Mouse (Mus musculus) frontal cortex, adult (tissue): ENCODE data around the gene Lbr.
"Not testable (repeated sequence)": the region's sequence is repeated elsewhere in the genome, so short reads cannot be mapped to it uniquely, and the experiment has no call there.

Source experiments
- ATAC-seq: cut with Nextera tagmentation; 2 replicates; pipeline ENCODE4 v1.9.2; 2017; ENCODE audit warnings: mild to moderate bottlenecking, moderate library complexity, mixed read lengths; ENCODE audit not compliant: low TSS enrichment

Gene Lbr

DNA sequence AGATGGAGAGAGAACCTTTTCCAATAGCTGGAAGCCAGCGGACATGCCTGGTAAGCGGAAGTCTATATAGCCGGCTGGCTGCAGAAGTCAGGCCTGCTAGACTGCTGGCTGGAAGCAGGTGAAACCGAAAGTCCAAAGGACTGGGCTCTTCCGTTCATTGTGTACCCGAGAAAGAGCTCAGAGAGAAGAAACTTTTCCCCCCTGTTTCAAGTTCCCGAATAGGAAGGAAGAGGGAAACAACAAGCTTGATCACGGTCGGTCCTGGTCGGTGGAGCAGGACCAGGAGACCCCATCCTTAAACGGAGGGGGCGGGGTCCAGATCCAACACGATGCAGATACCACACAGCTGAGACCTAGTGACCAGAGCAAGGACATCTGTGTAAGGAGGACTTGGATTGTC lies 9.6 kb upstream of the Lbr start:
- ATAC-seq, result no peak

DNA sequence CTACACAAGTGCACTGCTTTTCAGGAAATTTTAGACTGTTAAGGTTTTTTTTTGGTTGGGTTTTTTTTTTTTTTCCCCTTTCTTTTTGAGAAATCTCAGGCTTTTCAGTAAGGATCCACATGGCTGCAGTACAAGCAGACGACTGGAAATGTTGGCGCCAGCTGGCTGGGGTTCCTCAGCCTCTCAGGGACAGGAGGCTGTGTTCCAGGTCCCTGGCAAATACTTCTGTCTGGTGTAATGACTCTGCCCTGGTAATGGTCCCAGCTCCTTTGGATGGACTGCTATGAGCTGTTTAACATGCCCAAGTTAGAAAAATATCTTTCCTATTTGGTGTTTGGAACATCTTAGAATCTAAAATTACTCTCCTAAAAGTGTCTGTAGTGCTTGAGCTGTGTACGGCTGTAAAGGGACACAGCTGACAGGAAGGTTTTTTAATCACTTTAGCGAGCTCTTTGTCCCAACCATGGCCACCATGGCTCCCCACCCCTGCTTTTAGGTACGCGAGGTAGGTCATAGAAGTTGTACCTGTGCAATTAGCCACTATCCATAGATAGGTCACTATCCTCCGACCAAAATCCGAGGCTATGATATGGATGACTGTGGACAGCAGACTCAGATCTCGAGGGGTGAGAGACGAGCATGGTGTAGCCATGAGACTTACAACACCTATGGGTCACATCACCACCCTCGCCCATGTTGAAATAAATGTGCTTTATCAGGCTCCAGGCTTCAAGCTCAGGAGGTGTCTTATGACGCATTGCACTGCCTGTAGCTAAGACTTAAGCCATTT lies 8.9 kb upstream of the Lbr start:
- ATAC-seq, result peak; percentile 84

DNA sequence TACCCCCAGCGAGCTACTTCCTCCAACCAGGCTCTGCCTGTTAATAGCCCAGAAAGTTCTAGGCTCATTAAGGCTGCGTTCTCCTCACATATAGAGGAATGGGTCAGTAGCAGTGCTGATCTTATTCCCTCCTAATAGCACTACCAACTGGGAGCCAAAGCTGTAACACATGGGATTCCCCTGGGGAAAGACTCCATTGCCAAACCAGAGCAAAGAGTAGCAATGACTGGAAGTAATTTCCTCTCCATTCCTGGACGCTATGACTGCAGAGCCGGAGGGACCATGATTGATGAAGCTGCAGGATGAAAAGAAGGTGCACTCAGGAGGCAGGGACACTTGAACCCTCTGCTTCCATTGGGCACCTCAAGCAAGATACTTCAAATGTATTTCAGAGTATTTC lies 7.6 kb upstream of the Lbr start:
- no peak for ATAC-seq

DNA sequence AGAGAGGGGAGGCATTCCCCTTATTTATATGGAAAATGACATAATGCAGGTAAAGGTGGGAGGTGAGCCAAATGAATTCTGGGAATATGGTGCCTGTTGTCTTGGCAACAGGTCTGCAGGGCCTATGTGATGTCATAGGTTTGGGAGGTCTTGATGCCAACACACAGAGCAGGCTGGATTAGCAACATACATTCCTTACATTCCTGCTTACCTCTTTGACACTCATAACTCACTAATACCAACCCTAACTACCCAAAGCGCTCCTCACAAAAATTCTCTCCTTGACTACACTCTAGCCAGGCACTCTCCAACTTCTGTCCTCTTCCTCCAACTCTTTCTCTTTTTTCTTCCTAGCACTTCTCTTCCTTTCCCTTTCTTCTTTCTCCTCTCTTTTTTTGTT lies 5.4 kb upstream of the Lbr start:
- ATAC-seq, result no peak

DNA sequence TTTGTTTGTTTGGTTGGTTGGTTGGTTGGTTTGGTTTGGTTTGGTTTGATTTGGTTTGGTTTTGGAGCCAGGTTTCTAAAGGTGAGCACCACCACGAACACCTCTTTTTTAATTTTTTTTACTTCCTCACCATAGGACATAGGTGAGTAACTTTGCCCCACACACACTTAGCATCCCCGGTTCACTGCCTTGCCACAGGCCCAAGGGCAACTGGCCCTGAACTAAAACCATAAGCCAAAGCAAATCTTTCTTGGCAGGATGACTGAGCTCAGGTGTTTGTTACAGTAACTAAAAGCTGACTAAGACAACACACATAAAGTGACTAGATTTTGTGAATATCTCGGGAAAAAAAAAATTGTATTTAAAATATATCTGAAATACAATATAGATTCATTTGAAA lies 4.5 kb upstream of the Lbr start:
- ATAC-seq, result no peak

DNA sequence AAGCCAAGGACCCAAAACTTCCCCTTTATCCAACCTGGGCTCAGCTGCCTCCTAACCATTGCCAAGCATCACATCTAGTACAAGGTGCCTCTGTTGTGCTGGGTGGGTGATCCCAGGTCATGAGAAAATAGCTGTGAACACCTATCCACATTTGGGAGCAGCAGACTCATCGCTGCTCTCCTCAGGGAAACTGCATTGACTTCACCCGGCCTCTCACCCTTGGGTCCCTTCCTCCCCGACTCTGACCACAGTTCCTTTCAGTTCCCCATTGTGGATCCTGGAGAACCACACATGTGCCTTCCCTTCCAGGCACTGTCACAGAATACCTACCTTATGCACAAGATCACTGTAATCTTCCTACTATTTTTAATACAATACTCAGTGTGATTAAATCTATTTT lies 2.9 kb upstream of the Lbr start:
- no peak for ATAC-seq

DNA sequence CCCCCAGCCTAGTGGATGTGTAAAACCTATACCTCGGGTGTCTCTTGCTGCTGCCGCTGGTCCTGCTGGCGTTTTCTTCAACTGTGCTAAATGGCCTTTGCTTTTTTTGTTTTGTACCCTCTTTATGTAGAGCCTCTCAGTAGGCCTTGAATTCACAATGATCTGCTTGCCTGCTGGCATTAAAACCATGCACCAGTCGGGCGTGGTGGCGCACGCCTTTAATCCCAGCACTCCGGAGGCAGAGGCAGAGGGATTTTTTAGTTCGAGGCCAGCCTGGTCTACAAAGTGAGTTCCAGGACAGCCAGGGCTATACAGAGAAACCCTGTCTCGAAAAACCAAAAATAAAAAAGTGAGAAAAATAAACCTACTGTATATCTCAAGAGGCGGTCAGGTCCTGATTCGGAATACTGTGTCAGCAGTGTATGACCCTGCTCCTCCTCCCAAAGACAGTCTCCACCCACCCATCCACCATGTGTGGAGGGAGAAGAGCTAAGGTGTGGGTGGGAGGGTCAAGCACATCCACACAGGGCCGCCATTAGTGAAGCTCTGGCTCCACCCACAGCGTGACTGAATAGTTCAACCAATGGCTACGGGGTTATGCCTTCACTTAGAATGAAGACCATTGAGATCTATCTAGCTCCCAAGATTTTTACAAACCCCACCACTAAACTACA lies 2.2 kb upstream of the Lbr start:
- no peak for ATAC-seq

DNA sequence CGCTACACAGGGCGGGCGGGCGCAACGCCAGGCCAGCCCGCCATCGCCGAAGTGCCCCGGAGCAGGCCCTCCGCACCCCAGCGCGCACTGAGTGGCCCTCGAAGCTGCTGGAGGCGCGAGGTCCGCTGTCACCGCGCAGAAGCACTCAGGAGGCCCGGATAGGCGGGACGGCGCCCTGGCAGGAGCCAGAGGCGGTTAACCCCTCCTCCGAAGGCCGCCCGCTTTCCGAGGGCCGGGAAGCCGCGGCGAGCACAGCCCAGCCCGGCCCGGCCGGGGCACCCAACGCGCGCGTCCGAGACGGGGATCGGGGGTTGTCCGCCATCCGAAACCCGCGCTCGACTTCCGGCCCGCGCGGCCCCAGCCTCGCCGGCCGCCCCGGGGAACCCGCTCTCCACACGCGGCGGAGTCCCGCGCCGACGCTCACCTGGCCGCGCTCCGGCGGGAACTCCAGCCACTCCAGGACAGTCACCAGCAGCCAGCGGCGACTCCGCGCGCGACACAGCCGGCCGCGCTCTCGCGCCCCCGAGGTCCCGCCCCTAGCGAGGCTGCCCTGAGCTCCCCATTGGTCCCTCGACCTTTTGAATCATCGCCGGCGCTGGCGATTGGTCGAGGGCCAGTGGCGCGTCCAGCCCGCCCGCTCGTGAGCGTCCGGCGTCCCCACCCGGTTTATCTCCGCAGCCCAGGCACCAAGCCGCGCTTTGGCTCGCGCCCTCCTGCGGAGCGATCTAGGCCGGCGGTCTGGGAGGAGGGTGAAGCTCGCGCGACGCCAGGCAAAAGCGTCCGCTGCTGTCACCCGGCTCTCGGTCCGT lies 778 bp downstream of the Lbr start:
- peak; percentile 97 for ATAC-seq

DNA sequence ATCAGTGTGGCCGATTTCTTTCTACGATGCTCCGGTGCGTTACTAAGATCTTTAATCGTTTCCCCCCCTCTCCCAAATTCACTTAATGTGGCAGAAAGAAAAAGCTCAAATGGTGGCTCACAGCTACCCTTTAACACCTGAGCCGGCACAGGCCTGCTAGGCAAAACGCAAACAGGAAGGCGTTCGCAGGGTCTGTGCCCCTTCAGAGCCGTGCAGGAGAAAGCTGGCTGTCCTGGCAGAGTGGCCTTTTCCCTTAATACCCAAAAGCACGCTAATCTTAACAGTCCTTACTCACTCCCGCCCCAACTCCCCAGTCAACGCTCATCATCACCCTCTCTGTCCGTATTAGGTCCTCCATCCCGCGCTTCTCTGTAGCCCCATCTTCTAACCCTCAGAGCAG lies 1.4 kb downstream of the Lbr start:
- no peak; the same call in 1 of the 2 replicates for ATAC-seq

DNA sequence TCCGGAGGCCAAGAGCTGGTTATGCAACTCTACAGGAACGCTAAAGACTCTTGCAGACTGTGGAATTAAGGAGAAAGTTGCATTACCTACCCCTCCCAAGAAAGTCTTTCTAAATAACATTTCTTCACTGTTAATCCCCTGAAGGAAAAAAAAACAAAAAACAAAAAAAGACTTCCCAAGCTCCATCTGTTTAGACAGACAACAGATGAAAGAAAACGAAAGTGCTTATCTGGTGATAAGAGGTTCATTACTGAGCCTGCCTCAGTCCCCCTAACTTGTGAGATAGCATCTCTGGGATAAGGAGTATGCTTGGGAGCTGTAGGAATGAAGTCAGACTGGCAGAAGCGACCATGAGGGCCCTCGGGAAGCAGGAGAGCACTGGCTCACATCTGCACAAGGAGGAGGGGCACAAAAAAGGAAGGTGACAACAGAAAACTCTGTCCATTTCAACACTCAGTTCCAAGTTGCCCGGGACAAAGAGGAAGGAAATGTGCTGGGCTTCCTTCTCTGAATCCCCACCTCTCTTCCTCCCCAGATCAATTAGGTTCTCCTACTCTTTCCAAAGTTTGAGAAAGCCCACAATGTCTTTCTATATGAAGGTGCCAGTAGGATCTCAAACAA lies 3.0 kb downstream of the Lbr start:
- ATAC-seq, result no peak

DNA sequence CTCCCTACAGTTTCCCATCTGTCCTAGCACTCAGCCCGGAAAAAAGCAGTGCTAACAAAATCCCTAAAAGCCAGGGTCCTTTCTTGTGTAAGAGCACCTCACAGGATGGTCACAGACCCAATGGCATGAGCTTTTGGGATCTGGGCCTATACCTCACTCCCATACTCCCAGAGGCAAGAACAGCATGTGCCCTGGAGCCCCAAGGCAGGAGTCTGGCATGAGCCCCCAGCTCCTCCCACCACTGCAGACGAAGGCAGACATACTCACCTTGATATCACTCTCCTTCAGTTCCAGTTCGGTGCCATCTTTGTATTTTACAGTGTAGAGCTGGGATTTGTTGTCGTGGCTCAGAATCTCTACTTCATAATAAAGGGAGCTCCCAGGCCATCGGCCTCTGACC lies 4.7 kb downstream of the Lbr start:
- no peak for ATAC-seq

DNA sequence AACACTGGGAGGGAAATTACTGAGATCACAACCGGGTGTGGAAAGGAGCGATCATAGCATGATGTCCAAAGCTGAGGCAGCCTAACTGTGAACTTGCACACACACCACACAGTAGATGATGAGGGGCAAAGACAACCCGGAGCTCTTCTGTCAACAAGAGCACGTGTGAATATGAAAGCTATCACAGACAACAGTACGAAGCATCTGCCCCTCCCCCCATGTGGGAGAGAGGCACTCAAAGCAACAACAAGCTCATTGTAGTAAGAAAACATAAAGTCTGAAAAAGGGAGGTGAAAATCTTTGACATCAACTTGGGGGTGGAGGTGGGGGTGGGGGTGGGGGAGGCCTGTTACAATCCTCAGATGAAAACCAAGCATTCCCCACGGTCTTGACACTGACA lies 9.7 kb downstream of the Lbr start:
- ATAC-seq, result no peak

DNA sequence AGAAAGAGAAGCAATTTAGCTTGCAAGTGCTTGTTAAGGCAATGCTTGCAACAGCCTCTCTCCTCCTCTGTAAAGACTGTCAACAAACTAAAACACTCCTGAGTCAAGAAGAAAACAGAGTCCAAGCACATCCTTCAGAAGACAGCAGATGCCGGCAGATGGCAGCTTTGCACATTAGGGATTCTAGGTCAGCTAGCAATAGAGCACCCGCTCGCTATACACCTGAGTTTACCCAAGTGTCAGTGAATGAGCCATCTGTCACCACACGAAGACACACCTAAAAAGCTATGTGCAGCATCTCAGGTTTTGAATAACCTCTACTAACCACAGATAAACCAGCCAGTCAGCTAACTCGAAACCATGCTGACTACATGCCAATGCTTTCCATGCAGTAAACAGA lies 10.1 kb downstream of the Lbr start:
- ATAC-seq, result peak; percentile 62

DNA sequence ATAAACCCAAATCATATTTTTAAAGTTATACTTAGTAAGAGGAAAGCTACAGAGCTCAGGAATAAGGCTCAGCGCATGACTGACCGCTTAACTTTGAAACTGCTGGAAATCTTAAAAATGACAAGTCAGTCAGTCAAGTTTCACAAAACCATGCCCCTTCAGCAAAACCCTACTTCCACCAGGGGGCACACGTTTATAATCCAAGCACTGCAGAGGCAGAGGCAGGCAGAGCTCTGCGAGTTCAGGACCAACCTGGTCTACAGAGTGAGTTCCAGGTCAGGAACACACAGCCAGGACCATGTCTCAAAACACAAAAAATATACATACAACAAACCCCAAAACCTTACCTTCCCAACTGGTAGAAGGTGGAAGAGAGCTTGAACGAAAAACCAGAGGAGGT lies 14.5 kb downstream of the Lbr start:
- ATAC-seq, result no peak

DNA sequence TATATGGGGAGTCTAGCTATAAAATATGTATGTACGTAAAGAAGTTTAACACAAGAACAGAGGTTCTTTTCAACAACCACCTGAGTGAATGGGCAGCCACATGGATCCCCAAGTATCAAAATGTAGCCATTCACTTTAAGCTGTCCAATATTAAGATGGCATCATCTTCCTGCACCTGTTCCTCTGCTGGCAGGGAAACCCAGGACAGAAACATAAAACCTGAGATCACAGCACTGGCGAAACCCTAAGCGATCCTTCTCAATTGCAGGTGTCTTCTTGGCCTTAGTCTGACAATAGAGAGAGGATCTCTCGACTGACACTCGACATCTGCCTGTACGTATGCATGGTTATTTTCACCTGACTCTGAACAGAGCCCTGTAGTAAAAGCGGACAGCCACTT lies 16.1 kb downstream of the Lbr start:
- ATAC-seq, result no peak

DNA sequence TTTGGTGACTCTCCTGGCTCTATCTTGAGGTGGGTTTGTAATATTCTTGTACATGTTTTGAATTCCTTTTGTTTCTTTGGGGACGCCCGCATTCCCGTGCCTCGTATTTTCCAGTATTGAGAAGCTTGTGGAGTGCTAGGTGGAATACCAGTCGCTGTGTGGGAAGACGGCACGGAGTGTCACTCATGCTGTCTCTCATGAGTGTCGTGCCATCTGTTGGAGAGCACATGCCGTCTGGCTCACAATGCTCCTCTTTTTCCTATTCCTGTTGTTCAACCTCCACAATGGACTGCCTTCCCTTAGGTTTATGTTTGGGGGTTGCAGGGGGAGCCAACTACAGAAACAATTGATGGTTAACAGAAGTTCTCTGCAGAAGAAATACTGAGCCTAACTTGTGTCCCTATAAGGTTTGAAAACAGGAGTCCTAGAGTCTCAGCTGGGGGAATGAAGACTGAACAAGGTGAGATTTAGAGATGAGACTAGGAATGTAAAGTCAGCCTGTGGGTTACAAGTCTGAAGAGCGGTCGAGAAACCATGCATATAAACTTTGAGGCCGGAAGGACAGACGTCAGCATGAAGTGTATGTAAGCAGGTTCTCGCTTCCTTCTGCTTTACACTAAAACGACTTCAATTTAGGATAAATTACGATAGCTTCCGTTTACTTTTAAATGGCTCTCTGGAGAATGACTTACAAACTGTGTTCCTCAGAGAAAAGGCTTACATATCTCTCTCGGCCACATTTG lies 31.2 kb downstream of the Lbr start:
- peak; percentile 93 for ATAC-seq

DNA sequence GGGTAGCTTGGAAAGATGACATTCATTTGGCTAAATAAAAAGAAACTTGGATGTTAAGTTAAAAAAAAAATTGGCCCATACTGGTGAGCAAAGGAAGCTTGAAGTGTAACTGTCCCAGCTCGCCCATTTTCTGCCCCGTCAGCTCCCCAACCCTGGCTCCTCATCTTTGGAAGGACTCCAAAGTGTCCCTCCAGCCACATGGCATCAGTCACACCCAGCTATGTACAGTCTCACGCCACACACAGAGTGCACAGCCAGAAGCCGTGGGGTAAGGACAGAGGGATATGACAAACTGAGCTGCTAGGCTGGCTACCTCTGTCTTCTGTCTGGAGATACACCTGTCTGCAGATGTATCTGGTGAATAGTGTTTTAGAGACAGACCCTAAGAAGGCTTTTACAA lies 42.2 kb downstream of the Lbr start:
- ATAC-seq, result no peak

DNA sequence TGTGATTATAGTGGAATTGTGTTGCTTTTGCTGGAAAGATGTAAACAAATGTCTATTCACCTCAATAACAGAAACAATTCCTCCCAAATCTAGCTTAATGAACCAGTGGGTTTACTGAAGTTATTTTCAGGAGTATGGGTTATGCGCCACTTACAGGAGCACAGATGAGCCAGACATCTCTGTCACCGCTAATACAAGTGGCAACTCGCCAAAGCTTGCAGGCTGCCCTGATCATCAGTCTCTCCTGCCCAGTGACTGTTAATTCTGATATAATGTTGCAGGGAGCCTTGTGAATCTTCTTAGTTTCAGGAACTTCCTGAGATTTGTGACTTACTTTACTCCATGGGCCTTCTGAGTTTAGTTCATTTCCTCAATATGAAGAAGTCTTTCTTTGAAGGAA lies 42.9 kb downstream of the Lbr start:
- no peak for ATAC-seq

DNA sequence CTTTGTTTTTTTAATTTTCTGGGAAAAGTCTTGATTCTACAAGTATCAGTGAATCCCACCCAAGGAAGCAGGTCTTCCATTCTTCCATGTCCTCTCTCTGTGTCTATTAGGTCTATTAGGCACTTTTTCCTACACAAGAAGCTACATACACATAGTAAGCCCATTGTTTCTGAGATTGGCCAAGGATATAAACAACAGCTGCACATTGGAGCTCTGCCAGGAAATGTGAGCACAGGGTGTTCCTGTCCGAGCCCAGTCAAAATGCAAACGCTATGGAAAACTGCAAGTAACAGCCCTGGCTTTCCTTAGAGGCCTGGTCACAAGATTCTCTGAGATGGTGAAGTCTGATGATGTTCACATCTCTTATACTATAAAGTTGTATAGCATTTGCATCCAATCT lies 49.3 kb downstream of the Lbr start:
- no peak for ATAC-seq

DNA sequence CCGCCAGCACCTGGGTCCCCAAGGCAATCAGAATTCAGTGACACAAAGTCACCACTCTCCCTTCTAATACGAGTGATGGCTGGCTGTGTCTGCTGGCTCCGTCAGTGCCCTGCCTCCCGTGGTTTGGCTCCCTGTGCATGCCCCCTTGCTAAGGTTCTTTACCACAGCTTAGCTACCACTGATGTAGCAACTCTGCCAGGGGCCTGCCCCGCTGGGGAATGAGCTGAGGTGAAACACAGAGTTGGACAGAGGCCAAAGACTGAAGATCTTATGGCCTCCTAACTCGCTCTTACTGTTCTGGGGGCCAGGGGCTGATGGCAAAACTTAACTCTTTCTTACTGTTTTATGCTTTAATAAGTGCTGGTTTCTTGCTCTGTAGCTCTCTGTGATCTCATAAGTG lies 52.9 kb downstream of the Lbr start:
- no peak for ATAC-seq

DNA sequence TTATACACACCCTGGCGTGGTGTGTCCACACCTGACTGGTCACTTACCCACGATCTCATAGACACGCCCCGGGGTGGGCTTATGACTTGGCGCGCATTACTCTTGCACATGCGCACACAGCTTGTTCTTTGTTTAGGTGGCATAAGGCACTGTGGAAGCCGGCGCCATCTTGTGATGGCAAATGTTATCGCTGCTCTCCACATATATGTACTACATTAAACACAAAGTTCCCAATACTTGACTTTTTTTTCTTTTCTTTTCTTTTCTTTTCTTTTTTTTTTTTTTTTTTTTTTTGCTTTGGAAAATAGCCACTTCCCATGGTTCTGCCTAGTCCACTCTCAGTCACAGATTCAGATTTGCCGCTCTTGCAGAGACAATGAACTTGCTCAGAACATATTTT lies 60.2 kb downstream of the Lbr start:
- not testable (repeated sequence) for ATAC-seq

DNA sequence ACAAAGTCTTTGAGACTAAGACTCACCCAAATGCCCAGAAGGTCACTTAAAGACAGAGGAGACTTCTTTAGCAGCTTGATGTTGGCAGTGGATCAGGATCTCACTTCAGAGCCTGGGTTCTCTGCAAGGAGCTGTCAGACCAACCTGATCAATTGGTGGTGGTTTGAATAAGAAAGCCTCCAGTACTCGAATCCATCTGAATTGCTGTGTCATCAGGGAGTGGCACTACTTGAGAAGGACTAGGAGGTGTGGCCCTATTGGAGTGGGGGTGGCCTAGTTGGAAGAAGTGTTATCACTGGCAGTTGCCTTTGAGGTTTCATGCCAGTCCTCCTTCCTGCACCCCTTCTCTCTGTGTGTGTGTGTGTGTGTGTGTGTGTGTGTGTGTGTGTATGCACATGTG lies 66.3 kb downstream of the Lbr start:
- ATAC-seq, result no peak
